Mouse (Mus musculus) lung, postnatal 4 days (tissue): ENCODE results near the gene 1700102P08Rik.

ENCODE experiments used
- DNase-seq, 2 experiments: peaks; one replicate each; pipeline ENCODE4 v3.0.0; 2021

Gene 1700102P08Rik

GRCm38 (mm10) chr9:108412221-108412620 is 19.6 kb downstream of the 1700102P08Rik start:
- peak in 1 of 2 experiments; percentile 40 for DNase-seq

- DNase-seq, result no peak
Measured at GRCm38 (mm10) chr9:108428384-108428783, 35.8 kb downstream of the 1700102P08Rik start, which contains the start of gene Ccdc36. TSS of gene Ccdc36 (minus strand) at chr9:108428484.

- DNase-seq, result peak; percentile 31 to 33
Measured at GRCm38 (mm10) chr9:108431431-108432067, 38.9 kb downstream of the 1700102P08Rik start.

GRCm38 (mm10) chr9:108436182-108436581 is 43.6 kb downstream of the 1700102P08Rik start, which contains the start of gene BC048562:
TSS of gene BC048562 (plus strand) at chr9:108436482.
- no peak for DNase-seq

GRCm38 (mm10) chr9:108439176-108439575 is 46.6 kb downstream of the 1700102P08Rik start:
- no peak for DNase-seq

- no peak for DNase-seq
Measured at GRCm38 (mm10) chr9:108440485-108440884, 47.9 kb downstream of the 1700102P08Rik start.

GRCm38 (mm10) chr9:108441236-108441919 is 48.8 kb downstream of the 1700102P08Rik start:
- no peak for DNase-seq

GRCm38 (mm10) chr9:108445125-108445524 is 52.5 kb downstream of the 1700102P08Rik start:
- DNase-seq, result no peak

GRCm38 (mm10) chr9:108449860-108450259 is 57.3 kb downstream of the 1700102P08Rik start:
- no peak for DNase-seq

GRCm38 (mm10) chr9:108450292-108451169 is 57.9 kb downstream of the 1700102P08Rik start:
- DNase-seq, result peak; percentile 40 to 47

- DNase-seq, result no peak
Measured at GRCm38 (mm10) chr9:108451170-108451493, 58.5 kb downstream of the 1700102P08Rik start.

GRCm38 (mm10) chr9:108451519-108452160 is 59.0 kb downstream of the 1700102P08Rik start:
- no peak for DNase-seq

GRCm38 (mm10) chr9:108452291-108452906 is 59.8 kb downstream of the 1700102P08Rik start:
- DNase-seq, result peak; percentile 90 to 91

GRCm38 (mm10) chr9:108452911-108453310 is 60.3 kb downstream of the 1700102P08Rik start:
- no peak for DNase-seq

GRCm38 (mm10) chr9:108453458-108453857 is 60.9 kb downstream of the 1700102P08Rik start:
- no peak for DNase-seq

- DNase-seq, result no peak
Measured at GRCm38 (mm10) chr9:108454429-108454828, 61.8 kb downstream of the 1700102P08Rik start.

- DNase-seq, result no peak
Measured at GRCm38 (mm10) chr9:108455747-108456571, 63.4 kb downstream of the 1700102P08Rik start.

GRCm38 (mm10) chr9:108456953-108457352 is 64.3 kb downstream of the 1700102P08Rik start:
- DNase-seq, result no peak

- no peak for DNase-seq
Measured at GRCm38 (mm10) chr9:108459939-108460318, 67.3 kb downstream of the 1700102P08Rik start.
